Mouse (Mus musculus) cerebellum, adult 8-10 months (tissue): ENCODE measurements at regions not wholly inside any gene's neighbourhood (a gene's known extent, or its start where the extent isn't known, plus 50 kb on each side); places are given as distances from the start of the nearest gene placed in this dataset.
"Not testable (repeated sequence)": the region's sequence is repeated elsewhere in the genome, so short reads cannot be mapped to it uniquely, and the experiment has no call there.

Source experiments
- DNase-seq: peaks from one replicate; pipeline ENCODE4 v3.0.0; 2022

- no peak for DNase-seq
These were observed 76.8 kb upstream of the Smg1 start for GRCm38 (mm10) chr7:118320307-118320706.

- DNase-seq: no peak
These were observed 75.1 kb upstream of the Smg1 start for GRCm38 (mm10) chr7:118318432-118319135.

- DNase-seq: not testable (repeated sequence)
These were observed 71.4 kb upstream of the Smg1 start for GRCm38 (mm10) chr7:118314886-118315285.

GRCm38 (mm10) chr7:118314228-118314658 is 70.8 kb upstream of the Smg1 start:
- DNase-seq: peak; percentile 51

GRCm38 (mm10) chr7:118313818-118314217 is 70.3 kb upstream of the Smg1 start:
- no peak for DNase-seq

GRCm38 (mm10) chr7:118309733-118310132 is 66.3 kb upstream of the Smg1 start:
- no peak for DNase-seq

GRCm38 (mm10) chr7:118308882-118309281 is 65.4 kb upstream of the Smg1 start:
- no peak for DNase-seq

GRCm38 (mm10) chr7:118304812-118305211 is 61.3 kb upstream of the Smg1 start:
- peak; percentile 79 for DNase-seq

GRCm38 (mm10) chr7:118304338-118304737 is 60.9 kb upstream of the Smg1 start:
- no peak for DNase-seq

- no peak for DNase-seq
These were observed 60.5 kb upstream of the Smg1 start for GRCm38 (mm10) chr7:118303921-118304320.

GRCm38 (mm10) chr7:118300678-118301342 is 57.3 kb upstream of the Smg1 start:
- DNase-seq: no peak

GRCm38 (mm10) chr7:118297613-118298012 is 54.1 kb upstream of the Smg1 start:
- DNase-seq: peak; percentile 91

GRCm38 (mm10) chr7:118296856-118297518 is 53.5 kb upstream of the Smg1 start:
- peak; percentile 61 for DNase-seq

- no peak for DNase-seq
These were observed 52.4 kb upstream of the Smg1 start for GRCm38 (mm10) chr7:118295855-118296254.

- no peak for DNase-seq
These were observed 51.8 kb upstream of the Smg1 start for GRCm38 (mm10) chr7:118295275-118295674.

- DNase-seq: no peak
These were observed 51.2 kb upstream of the Smg1 start for GRCm38 (mm10) chr7:118294637-118295036.
